Mouse (Mus musculus) left cerebral cortex, adult 11 months (tissue): ENCODE results near the gene Sertad1.

Experiments used
- DNase-seq: peaks from one replicate; pipeline ENCODE4 v3.0.0; 2022; ENCODE audit warnings: low spot score

Gene Sertad1

DNA sequence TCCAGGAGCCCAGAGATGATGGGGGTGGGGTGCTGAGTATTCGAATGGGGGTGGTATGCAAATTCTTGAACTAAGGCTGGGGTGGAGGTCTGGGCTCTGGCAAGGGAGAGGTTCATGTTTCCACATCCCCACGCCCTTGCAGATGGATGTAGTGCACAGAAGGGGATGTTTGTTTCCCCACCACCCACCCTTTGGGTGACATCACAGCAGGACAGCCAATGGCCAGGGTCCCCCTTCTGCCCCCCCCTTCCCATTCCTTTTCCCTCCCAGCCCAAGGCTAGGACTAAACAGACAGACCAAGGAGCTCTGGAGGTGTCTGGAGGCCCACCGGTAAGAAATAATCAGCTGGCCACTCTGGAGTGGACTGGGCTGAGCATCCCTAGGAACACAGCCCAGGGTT, 12.3 kb downstream of the Sertad1 start, which contains the start of gene Prx:
Gene Prx (plus strand): TSS at position 289 of the 400 bp plus-strand sequence.
- no peak for DNase-seq

DNA sequence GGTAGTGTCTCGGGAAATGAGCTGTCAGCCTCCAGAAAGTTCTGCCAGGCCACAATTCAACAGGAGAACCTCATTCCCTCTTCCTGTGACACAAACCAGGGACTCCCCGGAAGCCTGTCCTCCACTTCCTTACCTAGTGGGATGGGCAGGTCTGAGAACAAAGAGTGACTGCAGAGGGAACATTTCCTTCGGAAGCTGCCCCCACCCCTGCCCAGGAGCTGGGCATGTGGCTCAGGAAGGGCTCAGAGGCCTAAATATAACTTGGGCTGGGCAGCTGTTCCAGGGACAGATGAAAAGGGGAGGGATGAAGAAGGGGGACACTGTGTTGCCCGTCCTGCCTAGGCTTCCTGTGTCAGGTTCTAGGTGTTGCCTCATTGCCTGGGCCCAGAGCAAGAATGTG, 14.9 kb downstream of the Sertad1 start:
- DNase-seq, result no peak

DNA sequence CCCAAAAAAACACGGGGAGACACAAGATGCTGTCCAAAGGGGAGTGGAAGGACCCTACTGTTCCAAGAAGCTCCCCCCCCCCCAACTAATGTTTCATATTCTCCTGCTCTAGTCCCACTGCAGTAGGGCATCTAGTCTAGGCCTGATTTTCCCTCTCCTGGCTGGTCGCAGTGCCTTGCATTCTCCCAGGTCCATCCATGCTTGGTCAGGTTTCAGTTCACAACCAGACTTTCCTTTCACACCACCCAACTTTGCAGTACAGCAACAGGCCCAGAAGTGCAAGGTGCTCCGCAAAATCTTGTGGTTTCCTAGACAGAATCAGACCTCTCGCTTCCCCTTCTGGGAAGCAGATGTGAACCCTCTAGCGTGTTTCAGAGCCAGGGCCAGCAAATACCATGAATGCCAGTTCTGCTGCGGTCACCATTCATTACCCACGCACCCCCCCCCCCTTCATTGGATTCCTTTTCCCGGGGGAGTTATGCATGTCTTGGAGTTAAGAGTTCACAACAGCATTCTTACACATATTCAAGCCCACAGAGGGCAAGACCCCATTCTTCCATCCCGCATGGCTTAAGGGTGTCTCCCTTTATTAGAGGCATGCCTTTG, 20.2 kb downstream of the Sertad1 start:
- no peak for DNase-seq

DNA sequence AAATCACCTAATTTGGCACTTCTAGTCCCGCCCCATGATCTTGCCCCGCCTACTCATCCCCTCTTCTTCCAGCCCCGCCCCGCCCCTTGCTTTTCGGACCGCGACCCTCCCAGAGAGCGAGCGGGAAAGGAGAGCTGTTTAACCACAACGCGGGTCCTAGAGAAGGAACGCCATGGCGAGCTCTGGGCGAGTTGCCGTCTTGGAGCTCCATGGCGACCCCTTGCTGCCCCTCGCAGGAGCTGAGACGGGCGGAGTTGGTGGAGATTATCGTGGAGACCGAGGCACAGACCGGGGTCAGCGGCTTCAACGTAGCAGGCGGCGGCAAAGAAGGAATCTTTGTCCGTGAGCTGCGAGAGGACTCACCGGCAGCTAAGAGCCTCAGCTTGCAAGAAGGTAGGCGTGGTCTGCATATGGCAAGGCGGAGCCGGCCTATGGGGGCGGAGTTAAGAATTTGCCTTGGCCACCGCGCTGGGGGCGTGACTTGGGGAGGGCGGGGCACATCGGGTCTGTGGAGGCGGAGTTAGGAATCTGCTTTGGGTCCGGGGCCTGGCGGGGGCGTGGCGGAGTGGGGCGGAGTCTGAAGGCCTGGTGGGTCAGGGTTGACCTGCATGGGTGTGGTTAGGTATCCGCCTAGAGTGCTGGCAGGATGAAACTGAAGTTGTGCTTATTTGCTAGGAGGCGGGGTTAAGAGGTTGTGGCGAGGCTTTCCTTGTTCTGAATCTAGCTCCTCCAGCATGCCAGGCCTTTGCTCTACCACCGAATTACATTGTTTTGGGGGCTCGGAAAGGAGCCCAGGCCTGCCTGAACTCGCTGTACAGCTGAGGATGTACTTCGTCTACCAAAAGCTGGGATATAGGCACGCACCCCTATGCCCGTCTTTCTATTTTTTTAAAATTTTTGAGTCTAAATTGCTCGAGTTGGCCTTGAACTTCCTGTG, 21.3 kb downstream of the Sertad1 start:
- DNase-seq, result peak; percentile 90

DNA sequence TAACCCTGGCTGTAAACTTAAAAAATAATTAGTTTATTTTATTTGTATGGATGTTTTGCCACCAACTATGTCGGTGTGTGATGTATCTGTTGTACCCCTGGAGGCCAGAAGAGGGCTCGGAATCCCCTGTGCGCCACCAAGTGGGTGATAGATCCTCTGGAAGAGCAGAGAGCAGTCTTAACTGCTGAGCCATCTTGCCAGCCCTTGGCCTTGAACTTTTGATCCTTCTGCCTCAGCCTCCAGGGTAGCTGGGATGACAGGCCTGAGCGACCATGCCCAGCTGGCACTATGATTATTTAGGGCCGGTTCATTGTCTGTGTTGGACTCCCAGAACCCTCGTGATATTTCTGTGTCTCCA, 21.9 kb downstream of the Sertad1 start:
- DNase-seq, result no peak

DNA sequence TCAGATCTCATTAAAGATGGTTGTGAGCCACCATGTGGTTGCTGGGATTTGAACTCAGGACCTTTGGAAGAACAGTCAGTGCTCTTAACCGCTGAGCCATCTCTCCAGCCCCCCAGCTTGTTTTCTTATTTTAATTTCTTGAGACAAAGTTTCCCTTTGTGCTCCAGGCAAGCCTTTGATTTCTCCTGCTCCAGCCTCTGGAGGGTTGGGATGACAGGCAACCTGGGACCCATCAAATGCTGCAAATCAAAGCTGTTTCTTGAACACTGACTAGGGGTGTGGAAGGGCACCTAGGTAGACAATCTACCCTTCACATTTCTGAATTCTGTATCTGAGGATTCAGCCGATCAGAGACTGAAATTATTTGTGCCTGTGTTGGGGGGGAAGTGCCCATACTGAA, 24.1 kb downstream of the Sertad1 start:
- DNase-seq, result no peak

DNA sequence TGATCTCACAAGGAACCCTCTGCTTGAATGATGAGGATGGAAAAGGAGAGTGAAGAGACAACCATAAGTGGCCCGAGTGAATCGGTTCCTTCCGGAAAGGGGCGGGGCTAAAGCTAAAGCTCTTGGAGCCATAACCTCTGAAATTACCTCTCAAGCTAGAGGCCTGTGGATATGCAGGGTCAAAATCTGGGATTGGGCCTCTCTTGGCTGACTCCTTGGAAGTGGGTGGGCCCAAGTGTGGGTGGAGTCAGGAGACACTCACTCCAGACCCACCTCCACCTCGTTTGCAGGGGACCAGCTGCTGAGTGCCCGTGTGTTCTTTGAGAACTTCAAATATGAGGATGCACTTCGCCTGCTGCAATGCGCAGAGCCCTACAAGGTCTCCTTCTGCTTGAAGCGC, 28.3 kb downstream of the Sertad1 start:
- no peak for DNase-seq

DNA sequence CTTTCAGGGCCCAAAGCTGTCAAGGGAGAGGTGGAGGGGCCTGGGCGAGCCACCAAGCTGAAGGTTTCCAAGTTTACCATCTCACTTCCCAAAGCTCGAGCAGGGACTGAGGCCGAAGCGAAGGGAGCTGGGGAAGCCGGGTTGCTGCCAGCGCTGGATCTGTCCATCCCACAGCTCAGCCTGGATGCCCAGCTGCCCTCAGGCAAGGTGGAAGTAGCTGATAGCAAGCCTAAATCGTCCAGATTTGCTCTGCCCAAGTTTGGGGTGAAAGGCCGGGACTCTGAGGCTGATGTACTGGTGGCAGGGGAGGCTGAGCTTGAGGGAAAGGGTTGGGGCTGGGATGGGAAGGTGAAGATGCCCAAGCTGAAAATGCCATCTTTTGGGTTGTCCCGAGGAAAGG, 31.6 kb downstream of the Sertad1 start:
- no peak for DNase-seq

DNA sequence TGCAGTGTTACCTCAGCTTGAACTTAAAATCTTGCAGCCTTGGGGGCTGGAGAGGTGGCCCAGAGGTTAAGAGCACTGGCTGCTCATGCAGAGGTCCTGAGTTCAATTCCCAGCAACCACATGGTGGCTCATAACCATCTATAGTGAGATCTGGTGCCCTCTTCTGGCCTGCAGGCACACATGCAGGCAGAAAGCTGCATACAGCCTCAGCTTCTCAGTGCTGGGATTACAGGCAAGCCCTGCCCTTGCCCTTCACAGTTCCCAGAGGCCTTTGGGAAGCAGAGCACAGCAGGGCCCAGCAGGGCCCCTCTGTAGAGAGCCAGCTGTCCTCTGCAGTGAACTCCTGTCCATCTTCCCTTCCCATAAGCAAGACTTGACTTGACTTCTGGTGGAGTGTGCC, 33.4 kb downstream of the Sertad1 start:
- no peak for DNase-seq

DNA sequence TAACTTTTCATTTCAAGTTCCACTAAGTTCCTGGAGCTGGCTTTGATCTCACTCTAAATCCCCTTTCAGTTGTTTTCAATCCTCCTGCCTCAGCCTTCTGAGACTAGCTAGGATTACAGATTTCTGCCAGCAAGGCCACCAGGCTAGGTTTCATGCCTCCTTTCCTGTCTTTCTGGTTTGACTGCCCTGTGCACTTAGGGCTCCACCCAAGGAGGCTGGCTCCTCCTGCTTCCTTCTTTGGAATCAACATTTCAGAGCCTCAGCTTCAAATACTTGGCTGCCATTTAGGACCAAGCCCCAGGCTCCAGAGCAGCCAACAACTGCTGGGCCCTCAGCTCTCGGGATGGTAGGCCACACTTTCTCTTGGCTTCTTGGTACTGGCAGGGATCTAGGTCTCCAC, 33.9 kb downstream of the Sertad1 start:
- no peak for DNase-seq

DNA sequence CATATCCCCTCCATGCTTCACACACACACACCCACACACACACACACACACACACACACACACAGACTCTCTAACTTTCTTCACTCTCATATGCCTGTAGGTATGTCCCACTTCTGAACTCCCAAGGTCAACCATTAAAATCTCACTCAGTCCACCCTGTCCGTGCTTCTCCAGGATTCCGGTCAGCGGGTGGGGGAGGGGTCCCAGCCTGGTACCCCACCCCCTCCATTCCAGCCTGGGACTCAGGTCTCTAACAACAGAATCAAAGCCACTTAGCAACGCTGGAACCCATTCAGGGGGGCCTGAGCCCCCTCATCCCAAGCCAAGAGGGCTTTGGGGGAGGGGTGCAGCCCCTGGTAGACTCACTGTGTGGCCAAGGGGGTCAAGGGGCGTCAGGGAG, 36.3 kb downstream of the Sertad1 start, which contains the start of gene Hipk4:
Gene Hipk4 (plus strand): TSS at position 301 of the 400 bp plus-strand sequence.
- DNase-seq, result no peak

DNA sequence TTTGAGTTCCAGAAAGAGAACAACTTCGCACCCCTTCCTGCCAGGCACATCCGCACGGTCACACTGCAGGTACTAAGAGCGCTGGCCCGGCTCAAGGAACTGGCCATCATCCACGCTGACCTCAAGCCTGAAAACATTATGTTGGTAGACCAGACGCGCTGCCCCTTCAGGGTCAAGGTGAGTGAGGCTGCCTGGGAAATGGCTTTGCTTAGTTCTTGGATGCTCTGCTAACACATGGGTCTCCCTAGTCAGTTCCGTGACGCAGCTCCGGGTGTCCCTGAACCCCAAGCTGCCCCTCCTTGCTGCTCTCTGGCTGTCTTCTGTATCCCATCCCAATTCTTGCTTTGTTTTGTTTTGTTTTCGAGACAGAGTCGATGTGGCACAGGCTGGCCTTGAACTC, 37.1 kb downstream of the Sertad1 start:
- no peak for DNase-seq

DNA sequence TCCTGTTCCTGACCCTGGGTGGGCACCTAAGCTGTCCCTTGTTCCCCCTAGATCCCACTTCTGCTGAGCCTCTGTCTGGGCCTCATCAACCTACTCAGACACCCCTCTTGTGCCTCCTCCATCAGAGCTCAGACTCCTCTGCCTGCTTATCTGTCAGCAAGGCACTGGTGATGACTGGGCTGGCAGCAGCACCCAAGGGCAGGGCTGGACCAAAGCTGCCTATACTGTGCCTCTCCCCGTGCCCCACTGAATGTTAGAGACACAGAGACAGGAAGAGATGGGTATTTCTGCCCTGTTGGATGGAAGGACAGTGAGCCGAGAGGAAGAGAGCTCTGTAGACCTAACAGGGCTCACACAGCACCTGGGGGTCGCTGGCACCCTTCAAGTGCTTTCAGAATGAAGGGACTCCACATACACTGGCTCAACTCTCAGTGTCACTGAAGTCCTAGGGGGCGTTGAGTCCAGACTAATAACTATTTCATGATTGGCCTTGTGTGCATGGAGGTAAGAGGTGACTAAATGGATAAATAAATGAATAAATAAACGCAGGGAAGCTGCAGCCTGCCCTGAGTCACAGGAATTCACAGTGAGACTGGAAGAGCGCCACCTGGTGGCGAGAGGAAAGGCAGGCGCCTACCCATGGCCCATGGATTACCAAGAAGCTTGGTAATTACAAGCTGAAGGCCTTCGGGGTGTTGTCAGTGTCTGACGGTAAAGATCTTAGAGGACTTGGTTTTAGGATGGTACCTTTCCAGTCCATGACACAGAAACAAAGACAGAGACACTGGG, 39.5 kb downstream of the Sertad1 start:
- peak; percentile 71 for DNase-seq

DNA sequence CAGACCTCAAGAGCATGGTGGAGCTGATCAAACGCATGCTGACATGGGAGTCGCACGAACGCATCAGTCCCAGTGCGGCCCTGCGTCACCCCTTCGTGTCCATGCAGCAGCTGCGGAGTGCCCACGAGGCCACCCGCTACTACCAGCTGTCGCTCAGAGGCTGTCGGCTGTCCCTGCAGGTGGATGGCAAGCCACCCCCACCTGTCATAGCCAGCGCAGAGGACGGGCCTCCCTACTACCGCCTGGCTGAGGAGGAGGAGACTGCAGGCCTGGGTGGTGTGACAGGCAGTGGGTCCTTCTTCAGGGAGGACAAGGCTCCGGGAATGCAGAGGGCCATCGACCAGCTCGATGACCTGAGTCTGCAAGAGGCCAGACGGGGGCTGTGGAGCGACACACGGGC, 42.4 kb downstream of the Sertad1 start:
- DNase-seq, result no peak

DNA sequence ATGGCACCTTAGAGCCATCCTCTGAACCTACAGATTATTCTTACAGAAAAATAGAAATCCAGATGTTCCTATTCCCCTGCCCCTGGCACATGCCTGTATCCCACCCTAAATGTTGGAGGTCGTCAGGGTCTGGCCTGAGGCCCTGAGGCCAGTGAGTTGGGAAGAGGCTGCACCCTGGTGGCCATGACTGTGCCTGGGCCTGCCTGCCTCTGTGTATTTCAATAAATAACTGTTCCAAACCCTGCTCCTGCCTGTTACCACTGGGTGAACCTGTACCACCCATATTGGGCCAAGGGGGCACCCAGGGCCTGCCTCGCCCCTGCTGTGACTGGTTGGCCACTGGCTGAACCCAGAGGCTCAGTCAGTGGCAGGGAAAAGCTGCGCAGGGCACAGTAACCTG, 44.2 kb downstream of the Sertad1 start:
- DNase-seq, result no peak

DNA sequence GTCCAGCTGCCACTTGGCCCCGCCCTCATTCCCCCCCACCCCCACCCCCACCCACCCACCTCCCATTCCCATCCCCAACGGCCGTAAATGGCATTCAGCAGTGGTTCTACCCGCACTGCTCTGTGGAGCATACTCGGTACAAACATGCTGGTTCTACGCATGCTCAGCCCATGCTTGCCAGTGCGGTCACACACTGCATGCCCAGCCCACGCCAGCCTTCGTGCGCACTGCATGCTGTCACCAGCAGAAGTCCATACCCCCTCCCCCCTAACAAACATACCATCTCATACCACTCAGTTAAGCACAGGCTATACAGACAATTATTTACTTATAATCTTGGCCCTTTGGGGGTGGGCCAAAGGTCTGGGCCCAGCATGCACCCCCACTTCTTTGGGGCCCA, 45.0 kb downstream of the Sertad1 start:
- no peak for DNase-seq

DNA sequence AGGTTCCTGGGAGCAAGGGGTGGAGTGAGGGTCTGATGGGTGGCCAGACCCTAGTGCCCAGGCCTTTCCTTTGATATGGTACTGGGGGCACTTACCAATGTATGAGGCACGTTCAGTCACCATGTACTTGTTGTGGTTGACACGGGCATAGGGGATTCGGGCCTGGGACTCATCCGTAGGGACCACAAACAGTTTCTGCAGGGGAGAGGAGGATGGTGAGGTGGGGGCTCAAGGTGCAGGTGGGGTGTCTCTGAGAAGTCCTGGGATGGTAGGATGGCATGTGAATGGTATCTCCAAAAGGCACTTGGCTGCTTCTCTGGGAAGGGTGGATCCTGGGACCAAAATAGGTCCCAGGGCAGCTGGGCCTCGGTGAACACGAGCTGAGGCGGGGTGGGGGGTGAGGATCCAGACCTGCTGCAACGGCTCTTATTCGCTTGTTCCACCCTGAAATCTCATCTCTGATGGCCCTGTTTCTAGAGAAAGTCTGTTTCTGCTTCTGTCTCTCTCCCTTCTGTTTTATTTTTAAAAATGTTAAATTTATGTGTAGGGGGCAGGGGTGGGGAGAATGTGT, 45.9 kb downstream of the Sertad1 start:
- no peak for DNase-seq

DNA sequence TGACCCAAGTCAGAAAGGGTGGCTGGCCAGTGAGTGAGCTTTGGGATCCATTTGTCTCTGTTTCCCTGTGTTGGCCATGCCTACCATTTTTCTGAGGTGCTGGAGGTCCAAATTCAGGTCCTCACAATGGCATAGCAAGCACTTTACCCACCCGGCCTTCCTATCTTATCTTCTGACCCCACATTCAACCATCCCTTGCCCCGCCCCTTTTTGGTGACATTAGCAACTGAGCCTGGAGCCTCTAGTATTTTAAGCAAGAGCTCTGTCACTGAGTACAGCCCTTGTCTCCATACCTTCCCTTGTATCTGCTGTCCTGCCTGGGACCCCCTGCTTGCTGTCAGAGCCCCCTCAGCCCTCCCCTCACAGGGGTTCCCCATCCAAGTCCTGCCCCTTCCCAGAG, 48.7 kb downstream of the Sertad1 start:
- no peak for DNase-seq

DNA sequence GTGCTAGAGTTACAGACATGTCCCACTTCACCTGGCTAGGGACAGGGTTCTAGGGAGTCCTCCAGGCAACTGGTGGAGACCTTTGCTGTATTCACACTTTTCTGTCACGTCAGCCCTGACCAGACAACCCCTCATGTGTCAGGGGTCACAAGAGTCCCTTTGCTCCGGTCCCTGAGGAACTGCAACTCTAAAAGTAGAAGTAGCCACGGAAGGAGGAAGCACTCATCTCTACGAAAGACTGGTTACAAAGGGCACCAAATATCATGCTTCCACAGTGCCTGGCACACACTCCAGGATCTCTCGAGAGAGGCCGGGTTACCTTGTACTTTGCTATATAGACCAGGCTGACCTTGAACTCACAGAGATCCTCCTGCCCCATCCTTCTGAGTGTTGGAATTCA, 49.9 kb downstream of the Sertad1 start:
- no peak for DNase-seq

DNA sequence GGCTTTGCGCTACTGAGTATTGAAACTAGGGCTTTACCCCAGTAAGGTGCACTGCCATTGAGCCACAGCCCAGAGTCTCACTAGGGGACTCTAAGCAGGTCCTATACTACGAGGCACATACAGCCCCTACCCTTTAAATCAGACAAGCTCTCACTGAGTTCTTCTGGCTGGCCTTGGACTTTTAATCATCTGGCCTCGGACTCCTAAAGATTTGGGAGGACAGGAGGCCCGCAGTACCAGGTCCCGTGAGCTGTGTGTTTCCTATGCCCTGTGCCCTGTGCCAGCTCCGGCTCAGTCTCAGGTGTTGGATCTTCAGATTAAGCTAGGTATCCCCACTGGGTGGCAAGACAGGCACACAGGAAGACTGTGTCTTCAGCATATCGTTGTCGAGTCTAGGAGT, 51.3 kb downstream of the Sertad1 start:
- DNase-seq, result no peak

DNA sequence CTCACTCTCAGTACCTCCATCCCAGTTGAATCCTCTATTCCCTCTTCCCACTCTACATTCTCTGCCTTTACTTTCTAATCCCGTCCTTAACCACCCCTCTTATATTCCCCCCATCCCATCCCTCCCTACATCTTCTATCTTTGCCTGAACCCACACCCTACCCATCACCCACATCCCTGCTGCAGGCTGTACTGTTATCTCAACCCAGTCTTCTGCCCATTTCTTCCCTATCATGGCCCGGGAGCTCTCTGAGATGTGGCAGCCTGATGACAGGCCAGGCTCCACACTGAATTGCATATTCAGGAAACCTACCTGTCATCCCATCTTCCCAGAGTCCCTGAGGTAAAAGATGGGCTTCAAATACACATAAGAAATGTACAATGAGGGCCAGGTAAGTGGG, 52.1 kb downstream of the Sertad1 start:
- DNase-seq, result no peak
